Mouse (Mus musculus): ENCODE data around the gene Il17re. TPM values are rescaled to one million over a fixed set of nuclear protein-coding genes. Genes with fewer than 3 reads are reported as not detected.

Gene Il17re
- polyA plus RNA-seq, 1 experiment from 2014 or later = 0.36 TPM

DNA sequence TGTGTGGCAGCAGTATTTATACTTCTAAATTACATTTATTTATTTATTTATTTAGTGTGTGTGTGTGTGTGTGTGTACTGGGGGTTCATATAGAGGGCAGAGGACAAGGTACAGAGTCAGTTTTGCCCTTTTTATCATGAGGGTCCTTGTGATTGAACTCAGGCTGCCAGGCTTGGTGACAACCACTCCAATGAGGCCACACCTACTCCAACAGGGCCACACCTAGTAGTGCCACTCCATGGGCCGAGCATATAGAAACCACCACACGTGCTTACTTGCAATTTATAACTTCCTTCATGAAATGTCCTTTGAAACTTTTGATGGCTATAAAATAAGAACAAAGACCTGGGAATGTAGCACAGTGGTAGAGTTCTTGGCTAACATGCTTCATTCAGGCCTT is 15.0 kb downstream of the Il17re start:
- no peak overlapping the region for H3K4me2 ChIP-seq
- H3K4me3 ChIP-seq = no peak overlapping the region
- no peak overlapping the region for H3K9ac ChIP-seq
- H3K4me1 ChIP-seq = peaks cover 21% of the 10 kb centered on the region
- no peak overlapping the region for H3K27ac ChIP-seq
- H3K9me3 ChIP-seq (replicated peaks) = no peaks in the 10 kb centered on the region
- no peak for ATAC-seq
- peaks cover 61% of the 10 kb centered on the region for H3K27me3 ChIP-seq (replicated peaks)
- WGBS (ENCODE audit: insufficient replicate concordance) = 57% methylated on average over 2 of the region's 2 CpGs
- H3K36me3 ChIP-seq = no peaks in the 10 kb centered on the region

DNA sequence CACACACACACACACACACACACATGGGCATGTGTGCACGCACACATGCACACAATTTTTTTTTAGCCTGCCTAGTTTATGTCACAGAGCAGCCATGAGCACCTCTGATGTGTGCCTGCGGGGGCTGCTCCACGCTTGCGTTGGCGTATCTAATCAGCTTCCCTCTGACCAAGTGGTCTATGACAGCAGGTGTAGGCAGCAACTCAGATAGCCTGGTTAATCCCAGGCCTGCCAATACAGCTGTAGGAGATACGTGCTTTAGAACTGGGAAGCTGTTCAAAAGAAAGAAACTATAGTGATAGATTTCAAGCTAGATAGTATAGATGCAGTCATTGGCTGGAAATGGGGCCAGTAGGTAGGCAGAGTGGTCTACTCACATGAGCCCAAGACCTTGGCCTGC is 15.4 kb downstream of the Il17re start:
- no peak overlapping the region for H3K27ac ChIP-seq
- peaks cover 65% of the 10 kb centered on the region for H3K27me3 ChIP-seq (replicated peaks)
- no peak overlapping the region for H3K4me2 ChIP-seq
- H3K4me1 ChIP-seq = peaks cover 21% of the 10 kb centered on the region
- no peaks in the 10 kb centered on the region for H3K36me3 ChIP-seq
- no peak overlapping the region for H3K9ac ChIP-seq
- H3K4me3 ChIP-seq = no peak overlapping the region
- no peaks in the 10 kb centered on the region for H3K9me3 ChIP-seq (replicated peaks)
- no peak for ATAC-seq
- WGBS (ENCODE audit: insufficient replicate concordance) = 64% methylated on average over 6 of the region's 6 CpGs

DNA sequence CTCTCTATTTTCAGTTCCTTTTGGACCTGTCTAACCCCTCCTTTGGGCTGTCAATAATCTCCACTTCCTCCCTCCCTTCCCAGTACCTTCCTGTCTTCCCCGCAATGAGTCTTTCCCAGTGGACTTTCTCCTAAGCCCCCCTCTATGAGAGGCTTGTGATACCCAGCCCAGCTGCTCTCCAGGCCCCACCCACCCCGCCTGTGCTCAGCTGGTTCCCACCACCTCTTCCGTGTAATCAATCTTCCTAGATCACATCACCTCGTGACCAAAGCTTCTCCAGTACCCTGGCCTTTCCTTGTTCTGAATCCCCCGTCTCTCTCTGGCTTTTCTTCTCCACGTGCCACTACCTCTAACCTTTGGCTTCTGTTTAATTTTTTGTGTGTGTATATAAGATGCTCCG is 19.1 kb downstream of the Il17re start:
- no peak overlapping the region for H3K4me3 ChIP-seq
- H3K9ac ChIP-seq = no peak overlapping the region
- H3K27me3 ChIP-seq (replicated peaks) = peaks cover 67% of the 10 kb centered on the region
- H3K4me2 ChIP-seq = no peak overlapping the region
- no peak for ATAC-seq
- H3K36me3 ChIP-seq = no peaks in the 10 kb centered on the region
- no peaks in the 10 kb centered on the region for H3K9me3 ChIP-seq (replicated peaks)
- WGBS (ENCODE audit: insufficient replicate concordance) = 30% methylated on average over 7 of the region's 7 CpGs
- peaks cover 9% of the 10 kb centered on the region for H3K4me1 ChIP-seq
- H3K27ac ChIP-seq = no peak overlapping the region

DNA sequence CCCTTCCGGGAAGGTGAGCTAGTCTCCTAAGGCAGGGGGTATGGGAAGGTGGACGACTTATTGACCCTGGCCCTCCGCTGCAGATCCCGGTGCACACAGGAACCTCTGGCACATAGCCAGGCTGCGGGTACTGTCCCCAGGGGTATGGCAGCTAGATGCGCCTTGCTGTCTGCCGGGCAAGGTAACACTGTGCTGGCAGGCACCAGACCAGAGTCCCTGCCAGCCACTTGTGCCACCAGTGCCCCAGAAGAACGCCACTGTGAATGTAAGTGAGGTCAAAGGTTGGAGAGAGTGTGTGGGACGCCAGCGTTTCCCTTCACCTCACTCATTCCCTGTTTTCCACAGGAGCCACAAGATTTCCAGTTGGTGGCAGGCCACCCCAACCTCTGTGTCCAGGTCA is 20.6 kb downstream of the Il17re start:
- whole genome bisulfite sequencing (ENCODE audit: insufficient replicate concordance) = 67% methylated on average over 10 of the region's 10 CpGs
- Histone ChIP-seq H3K36me3 (no peaks in the 10 kb centered on the region), H3K27me3 (replicated peaks) (peaks cover 68% of the 10 kb centered on the region), H3K9me3 (replicated peaks) (no peaks in the 10 kb centered on the region), H3K4me2 (no peak overlapping the region), H3K4me1 (peaks cover 19% of the 10 kb centered on the region), H3K4me3 (no peak overlapping the region), H3K27ac (no peak overlapping the region), H3K9ac (no peak overlapping the region)
- ATAC-seq = no peak

DNA sequence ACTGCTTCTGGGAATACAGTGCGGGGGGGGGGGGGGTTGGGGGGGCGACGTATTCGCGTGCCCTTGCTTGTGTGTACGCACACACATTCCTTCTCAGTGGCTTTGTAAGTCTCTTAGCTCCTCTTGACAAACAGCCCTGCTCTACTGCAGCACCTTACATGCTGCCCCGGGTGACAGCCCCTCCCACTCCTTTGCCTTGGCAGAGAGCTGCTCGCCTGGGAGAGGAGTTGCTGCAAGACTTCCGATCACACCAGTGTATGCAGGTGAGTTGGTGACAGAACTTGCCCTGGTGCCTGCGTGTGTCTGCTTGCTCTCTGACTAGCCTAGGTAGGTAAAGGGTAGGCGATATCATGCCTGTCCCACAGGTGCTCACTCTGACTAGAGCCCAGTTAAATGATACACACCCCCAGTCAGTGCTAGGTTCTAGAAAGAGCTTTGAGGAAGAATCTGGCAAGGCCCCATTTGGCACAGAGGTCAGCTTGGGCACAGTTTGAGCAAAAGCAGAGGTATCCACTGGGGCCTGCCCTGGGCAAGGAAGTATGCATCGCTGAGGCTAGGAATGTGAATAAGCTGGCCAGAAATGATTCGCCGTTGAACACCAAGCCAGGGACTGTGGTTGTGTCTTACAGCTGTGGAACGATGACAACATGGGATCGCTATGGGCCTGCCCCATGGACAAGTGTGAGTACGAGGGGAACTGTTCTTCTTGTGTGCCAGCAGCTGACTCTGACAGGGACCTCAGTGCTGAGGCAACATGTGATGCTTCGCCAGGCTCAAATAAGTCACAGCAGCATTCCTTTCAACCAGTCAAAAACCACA is 22.5 kb downstream of the Il17re start:
- 58% methylated on average over 18 of the region's 18 CpGs for WGBS (ENCODE audit: insufficient replicate concordance)
- Histone ChIP-seq H3K36me3 (no peaks in the 10 kb centered on the region), H3K4me3 (no peak overlapping the region), H3K9me3 (replicated peaks) (no peaks in the 10 kb centered on the region), H3K9ac (no peak overlapping the region), H3K4me2 (no peak overlapping the region), H3K27ac (no peak overlapping the region), H3K4me1 (peaks cover 30% of the 10 kb centered on the region), H3K27me3 (replicated peaks) (peaks cover 62% of the 10 kb centered on the region)
- ATAC-seq = no peak

DNA sequence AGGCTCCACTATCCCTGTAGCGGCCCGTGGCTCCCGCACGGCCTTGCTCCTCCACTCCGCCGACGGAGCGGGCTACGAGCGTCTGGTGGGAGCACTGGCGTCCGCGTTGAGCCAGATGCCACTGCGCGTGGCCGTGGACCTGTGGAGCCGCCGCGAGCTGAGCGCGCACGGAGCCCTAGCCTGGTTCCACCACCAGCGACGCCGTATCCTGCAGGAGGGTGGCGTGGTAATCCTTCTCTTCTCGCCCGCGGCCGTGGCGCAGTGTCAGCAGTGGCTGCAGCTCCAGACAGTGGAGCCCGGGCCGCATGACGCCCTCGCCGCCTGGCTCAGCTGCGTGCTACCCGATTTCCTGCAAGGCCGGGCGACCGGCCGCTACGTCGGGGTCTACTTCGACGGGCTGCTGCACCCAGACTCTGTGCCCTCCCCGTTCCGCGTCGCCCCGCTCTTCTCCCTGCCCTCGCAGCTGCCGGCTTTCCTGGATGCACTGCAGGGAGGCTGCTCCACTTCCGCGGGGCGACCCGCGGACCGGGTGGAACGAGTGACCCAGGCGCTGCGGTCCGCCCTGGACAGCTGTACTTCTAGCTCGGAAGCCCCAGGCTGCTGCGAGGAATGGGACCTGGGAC is 24.3 kb downstream of the Il17re start:
- WGBS (ENCODE audit: insufficient replicate concordance) = 1% methylated on average over 65 of the region's 65 CpGs
- peak; percentile 51 for ATAC-seq
- peak overlapping the region; percentile 66 for H3K27ac ChIP-seq

DNA sequence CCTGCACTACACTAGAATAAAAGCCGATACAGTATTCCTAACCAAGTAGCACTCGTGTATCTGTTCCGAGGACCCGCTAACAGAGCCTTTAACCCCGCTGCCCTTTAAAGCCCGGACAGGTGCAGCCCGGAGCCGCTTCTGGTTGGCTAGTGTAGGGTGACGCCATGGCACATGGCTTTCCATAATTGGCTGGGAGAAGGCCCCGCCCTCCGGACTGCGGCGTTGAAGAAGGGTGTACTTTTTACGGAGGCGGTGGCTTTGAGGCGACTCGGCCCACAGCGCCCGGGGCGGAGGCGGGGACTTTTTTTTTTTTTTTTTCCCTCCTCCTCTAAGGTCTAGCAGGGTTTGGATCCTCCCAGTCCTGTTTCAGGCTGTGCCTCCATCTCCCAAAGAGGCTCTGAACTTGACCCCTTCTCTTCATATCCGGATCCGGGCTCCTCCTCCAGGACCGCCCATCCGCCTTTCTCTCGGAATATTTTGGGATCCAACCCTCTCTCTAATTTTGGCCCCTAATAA is 24.9 kb downstream of the Il17re start, which contains the start of gene Creld1:
Creld1 (plus strand) TSS at position 198 of the 516 bp plus-strand sequence.
- Histone ChIP-seq H3K27ac (peak within 1 kb of the TSS; percentile 80), H3K4me1 (peaks cover 48% of the 10 kb centered on the region), H3K36me3 (peaks cover 2% of the 10 kb centered on the region; the same call in 1 of the 2 replicates), H3K9ac (peak within 1 kb of the TSS; percentile 76), H3K9me3 (replicated peaks) (no peaks in the 10 kb centered on the region), H3K4me2 (peak within 1 kb of the TSS; percentile 94), H3K4me3 (peak within 1 kb of the TSS; percentile 68), H3K27me3 (replicated peaks) (peaks cover 46% of the 10 kb centered on the region)
- under 1% methylated on average over 26 of the region's 26 CpGs for WGBS (ENCODE audit: insufficient replicate concordance)
- peak; percentile 96 for ATAC-seq

More for the DNA sequence above, 24.3 kb downstream of the Il17re start:
- Histone ChIP-seq H3K4me3 (peak overlapping the region; percentile 68), H3K4me2 (peak overlapping the region; percentile 94), H3K36me3 (no peaks in the 10 kb centered on the region), H3K9ac (peak overlapping the region; percentile 65), H3K27me3 (replicated peaks) (peaks cover 46% of the 10 kb centered on the region), H3K9me3 (replicated peaks) (no peaks in the 10 kb centered on the region), H3K4me1 (peaks cover 42% of the 10 kb centered on the region)

DNA sequence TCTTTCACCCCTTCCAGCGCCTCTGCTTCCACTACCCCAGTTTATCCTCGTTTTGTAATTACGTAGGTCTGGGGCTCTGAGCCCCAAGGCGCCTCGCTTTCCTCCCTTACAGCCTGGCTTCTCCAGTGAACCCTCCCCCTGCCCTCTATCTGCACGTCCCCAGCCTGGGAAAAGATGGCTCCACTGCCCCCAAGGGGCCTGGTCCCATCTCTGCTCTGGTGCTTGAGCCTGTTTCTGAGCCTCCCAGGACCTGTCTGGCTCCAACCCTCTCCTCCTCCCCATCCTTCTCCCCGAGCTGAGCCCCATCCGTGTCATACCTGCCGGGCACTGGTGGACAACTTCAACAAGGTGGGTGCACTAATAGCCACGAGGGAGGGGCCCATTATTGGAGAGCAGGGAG is 25.4 kb downstream of the Il17re start:
- peak overlapping the region; percentile 68 for H3K4me3 ChIP-seq
- peaks cover 48% of the 10 kb centered on the region for H3K4me1 ChIP-seq
- peak overlapping the region; percentile 94 for H3K4me2 ChIP-seq
- ATAC-seq = peak; percentile 18; the same call in 1 of the 2 replicates
- peaks cover 8% of the 10 kb centered on the region for H3K36me3 ChIP-seq
- WGBS (ENCODE audit: insufficient replicate concordance) = 13% methylated on average over 10 of the region's 10 CpGs
- H3K9me3 ChIP-seq (replicated peaks) = no peaks in the 10 kb centered on the region
- H3K9ac ChIP-seq = peak overlapping the region; percentile 76
- peaks cover 41% of the 10 kb centered on the region for H3K27me3 ChIP-seq (replicated peaks)
- peak overlapping the region; percentile 80 for H3K27ac ChIP-seq

DNA sequence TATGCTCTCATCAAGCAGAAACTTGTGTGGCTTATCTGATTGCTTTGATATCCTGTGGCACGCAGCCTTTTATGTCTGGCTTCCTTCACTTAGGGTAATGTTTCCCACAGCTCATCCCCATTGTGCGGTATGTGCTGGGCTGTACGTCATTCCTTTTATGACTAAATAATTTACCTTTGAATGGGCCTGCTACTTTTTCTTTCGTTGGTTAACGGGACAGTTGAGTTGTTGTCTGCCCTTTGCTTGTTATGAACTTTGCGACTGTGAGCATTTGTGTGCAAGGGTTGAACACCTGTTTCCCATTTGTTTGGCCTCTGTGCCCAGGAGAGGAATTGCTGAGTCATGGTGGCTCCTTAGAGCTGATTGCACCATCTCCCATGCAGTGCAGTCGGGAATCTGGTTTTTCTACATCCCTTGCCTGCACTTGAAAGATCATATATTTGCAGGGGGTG is 28.9 kb downstream of the Il17re start:
- ATAC-seq = no peak

DNA sequence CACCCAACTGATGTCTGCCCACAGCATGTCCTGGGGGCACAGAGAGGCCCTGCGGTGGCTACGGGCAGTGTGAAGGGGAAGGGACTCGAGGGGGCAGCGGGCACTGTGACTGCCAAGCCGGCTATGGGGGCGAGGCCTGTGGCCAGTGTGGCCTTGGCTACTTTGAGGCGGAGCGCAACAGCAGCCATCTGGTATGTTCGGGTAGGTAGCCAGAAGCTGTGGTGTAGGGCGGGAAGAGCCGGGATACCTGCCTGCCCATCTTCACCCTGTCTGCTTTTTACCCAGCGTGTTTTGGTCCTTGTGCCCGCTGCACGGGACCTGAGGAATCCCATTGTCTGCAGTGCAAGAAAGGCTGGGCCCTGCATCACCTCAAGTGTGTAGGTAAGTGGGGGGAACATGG is 31.1 kb downstream of the Il17re start:
- Histone ChIP-seq H3K27me3 (replicated peaks) (peaks cover 6% of the 10 kb centered on the region), H3K4me2 (no peak overlapping the region), H3K9ac (no peak overlapping the region), H3K27ac (no peak overlapping the region), H3K36me3 (peaks cover 29% of the 10 kb centered on the region), H3K9me3 (replicated peaks) (no peaks in the 10 kb centered on the region), H3K4me1 (peaks cover 27% of the 10 kb centered on the region), H3K4me3 (no peak overlapping the region)
- 88% methylated on average over 14 of the region's 14 CpGs for WGBS (ENCODE audit: insufficient replicate concordance)
- no peak for ATAC-seq

More for the DNA sequence above, 28.9 kb downstream of the Il17re start:
- Histone ChIP-seq H3K36me3 (peaks cover 29% of the 10 kb centered on the region), H3K4me1 (peaks cover 41% of the 10 kb centered on the region), H3K27ac (no peak overlapping the region), H3K9me3 (replicated peaks) (no peaks in the 10 kb centered on the region), H3K4me2 (no peak overlapping the region), H3K4me3 (no peak overlapping the region), H3K27me3 (replicated peaks) (peaks cover 6% of the 10 kb centered on the region), H3K9ac (no peak overlapping the region)
- 52% methylated on average over 7 of the region's 7 CpGs for WGBS (ENCODE audit: insufficient replicate concordance)

DNA sequence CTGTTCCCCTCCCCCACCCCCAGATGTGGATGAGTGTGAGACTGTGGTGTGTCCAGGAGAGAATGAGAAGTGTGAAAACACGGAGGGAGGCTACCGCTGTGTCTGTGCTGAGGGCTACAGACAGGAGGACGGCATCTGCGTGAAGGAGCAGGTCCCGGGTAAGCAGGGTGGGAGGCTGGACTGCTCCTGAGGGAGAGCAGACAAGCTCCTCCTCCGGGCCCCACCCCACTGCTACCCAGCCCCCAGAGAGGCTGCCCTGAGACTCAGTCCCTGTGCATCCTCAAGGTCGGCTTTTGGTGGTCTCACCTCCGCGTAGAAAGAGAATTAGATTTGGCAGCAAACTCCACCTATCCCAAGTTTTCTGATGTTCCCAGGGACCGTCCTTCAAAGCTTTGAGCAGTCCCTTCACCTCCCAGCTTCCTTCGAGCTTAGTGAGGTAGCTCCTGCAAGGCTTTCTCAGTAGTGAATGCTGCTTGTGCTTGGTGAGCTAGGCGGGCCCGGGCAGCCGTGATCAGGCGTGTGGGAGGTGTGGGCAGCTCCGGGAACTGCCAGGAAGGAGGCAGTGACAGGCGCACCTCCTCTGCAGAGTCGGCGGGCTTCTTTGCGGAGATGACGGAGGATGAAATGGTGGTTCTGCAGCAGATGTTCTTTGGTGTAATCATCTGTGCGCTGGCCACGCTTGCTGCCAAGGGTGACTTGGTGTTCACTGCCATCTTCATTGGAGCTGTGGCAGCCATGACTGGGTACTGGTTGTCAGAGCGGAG is 34.0 kb downstream of the Il17re start:
- Histone ChIP-seq H3K4me1 (peaks cover 26% of the 10 kb centered on the region), H3K4me2 (no peak overlapping the region), H3K27me3 (replicated peaks) (peaks cover 35% of the 10 kb centered on the region), H3K9ac (no peak overlapping the region), H3K36me3 (peaks cover 29% of the 10 kb centered on the region), H3K27ac (no peak overlapping the region), H3K4me3 (no peak overlapping the region), H3K9me3 (replicated peaks) (no peaks in the 10 kb centered on the region)
- no peak for ATAC-seq
- 75% methylated on average over 24 of the region's 24 CpGs for WGBS (ENCODE audit: insufficient replicate concordance)
